Mouse (Mus musculus): ENCODE data around the gene Gnl3l. TPM values are rescaled to one million over a fixed set of nuclear protein-coding genes. Genes with fewer than 3 reads are reported as not detected.
A peak's percentile ranks its signal among the peaks of the same experiment; 100 is the strongest.

Gene Gnl3l
- polyA plus RNA-seq, 1 experiment from 2014 or later = 24.5 TPM

DNA sequence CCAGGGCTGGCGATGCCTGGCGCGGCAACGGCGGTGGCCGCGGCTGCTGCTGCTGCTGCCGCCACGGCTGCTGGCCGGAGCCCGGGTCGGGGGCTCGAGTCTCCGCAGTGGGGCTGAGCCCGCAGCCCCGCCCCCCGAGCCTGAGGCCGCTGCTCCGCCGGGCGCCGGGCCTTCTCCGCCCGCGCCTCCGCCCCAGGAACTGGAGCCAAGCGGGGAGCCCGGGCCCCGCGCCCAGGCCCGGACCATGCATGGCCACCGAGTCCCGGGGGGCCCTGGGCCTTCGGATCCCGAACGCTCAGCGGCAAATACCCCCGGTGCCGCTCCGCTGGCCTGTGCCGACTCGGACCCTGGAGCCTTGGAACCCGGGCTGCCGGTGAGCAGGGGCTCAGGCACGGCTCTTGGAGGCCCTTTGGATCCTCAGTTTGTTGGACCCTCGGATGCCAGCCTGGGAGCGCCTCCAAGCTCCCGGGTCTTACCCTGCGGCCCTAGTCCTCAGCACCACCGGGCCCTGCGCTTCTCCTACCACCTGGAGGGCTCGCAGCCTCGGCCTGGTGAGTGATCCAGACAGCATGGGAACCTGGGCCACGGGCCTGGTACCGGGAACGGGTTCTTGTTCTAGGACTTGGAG, 30.4 kb upstream of the Gnl3l start:
- Histone ChIP-seq H3K9me3 (ENCODE audit: low read length) (peaks cover 3% of the 10 kb centered on the region; the same call in 1 of the 2 replicates), H3K9ac (replicated peaks; ENCODE audit: low read length) (peak overlapping the region; percentile 90), H3K27me3 (ENCODE audit: insufficient read depth, low read length) (no peaks in the 10 kb centered on the region; the same call in 1 of the 2 replicates), H3K4me2 (replicated peaks; ENCODE audit: low read depth, low read length) (peak overlapping the region; percentile 54), H3K36me3 (ENCODE audit: insufficient read depth, low read length) (peaks cover 3% of the 10 kb centered on the region; the same call in 1 of the 2 replicates), H3K4me1 (ENCODE audit: insufficient read depth, low read length) (peaks cover 16% of the 10 kb centered on the region; the same call in 1 of the 2 replicates), H3K4me3 (ENCODE audit: low read length) (peak overlapping the region; percentile 69), H3K27ac (ENCODE audit: low read length) (peak overlapping the region; percentile 93)
- WGBS = 21% methylated on average over 50 of the region's 56 CpGs
- peak; percentile 69 for ATAC-seq (ENCODE audit: low FRiP score, low TSS enrichment)

DNA sequence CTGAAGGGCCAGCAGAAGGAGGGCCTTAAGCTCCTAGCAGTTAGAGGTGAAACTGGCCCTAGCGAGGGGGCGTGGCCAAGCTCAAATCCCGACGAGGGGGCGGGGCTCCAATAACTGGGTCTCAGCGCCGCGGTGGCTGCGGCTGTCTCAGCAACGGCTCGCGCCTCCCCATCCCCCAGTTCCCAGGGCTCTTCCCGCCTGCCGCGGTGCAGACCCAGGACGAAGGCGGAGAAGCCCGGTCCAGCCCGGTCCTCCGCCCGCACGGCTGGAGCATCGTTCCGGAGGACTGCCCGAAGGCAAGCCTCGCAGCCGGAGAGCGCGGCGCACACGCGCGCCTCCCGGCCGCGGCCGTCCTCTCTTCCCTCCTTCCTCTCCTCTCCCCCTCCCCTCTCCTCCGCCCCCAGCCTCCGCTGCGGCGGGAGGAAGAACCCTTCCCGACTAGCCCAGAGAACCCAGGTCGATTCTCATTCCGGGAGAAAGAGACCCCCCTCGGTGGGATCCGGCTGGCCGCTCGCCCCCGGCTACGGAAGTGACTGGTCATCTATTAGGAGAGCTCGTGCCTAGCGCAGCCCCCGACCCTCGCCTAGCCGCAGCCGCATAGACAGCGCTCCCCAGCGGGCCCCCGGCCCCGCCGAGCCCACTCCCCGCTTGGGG, 29.8 kb upstream of the Gnl3l start:
- peak overlapping the region; percentile 90 for H3K9ac ChIP-seq (replicated peaks; ENCODE audit: low read length)
- peak; percentile 89 for ATAC-seq (ENCODE audit: low FRiP score, low TSS enrichment)
- H3K4me1 ChIP-seq (ENCODE audit: insufficient read depth, low read length) = peaks cover 16% of the 10 kb centered on the region; the same call in 1 of the 2 replicates
- peak overlapping the region; percentile 93 for H3K27ac ChIP-seq (ENCODE audit: low read length)
- H3K9me3 ChIP-seq (ENCODE audit: low read length) = peaks cover 3% of the 10 kb centered on the region; the same call in 1 of the 2 replicates
- H3K4me3 ChIP-seq (ENCODE audit: low read length) = peak overlapping the region; percentile 69
- 27% methylated on average over 45 of the region's 62 CpGs for WGBS
- peaks cover 3% of the 10 kb centered on the region; the same call in 1 of the 2 replicates for H3K36me3 ChIP-seq (ENCODE audit: insufficient read depth, low read length)
- H3K4me2 ChIP-seq (replicated peaks; ENCODE audit: low read depth, low read length) = peak overlapping the region; percentile 54
- no peaks in the 10 kb centered on the region for H3K27me3 ChIP-seq (ENCODE audit: insufficient read depth, low read length)

DNA sequence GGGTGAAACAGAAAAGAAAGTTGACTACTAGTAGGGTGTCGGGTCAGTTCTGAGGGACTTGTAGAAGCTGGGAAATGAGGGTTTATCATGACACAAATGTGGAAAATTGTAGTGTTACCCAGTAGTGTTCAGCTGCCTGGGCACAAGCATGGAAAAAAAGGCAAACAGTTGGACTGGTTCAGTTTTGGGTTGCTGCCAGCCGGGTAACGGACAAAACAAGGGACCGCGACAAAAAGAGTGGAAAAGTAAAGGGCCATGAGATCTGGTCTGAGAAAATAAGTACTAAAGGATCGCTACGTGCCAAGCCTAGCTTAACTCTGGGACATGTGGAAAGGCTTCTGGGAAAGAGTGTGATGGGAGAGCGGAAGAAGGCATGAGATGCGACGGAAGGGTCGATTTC, 29.2 kb upstream of the Gnl3l start:
- ATAC-seq (ENCODE audit: low FRiP score, low TSS enrichment) = no peak
- H3K4me2 ChIP-seq (replicated peaks; ENCODE audit: low read depth, low read length) = peak overlapping the region; percentile 54
- H3K27ac ChIP-seq (ENCODE audit: low read length) = peak overlapping the region; percentile 56; the same call in 1 of the 2 replicates
- 0 out of 2 replicates have a peak overlapping the region, but pooled peaks have one; percentile 26 for H3K9ac ChIP-seq (replicated peaks; ENCODE audit: low read length)
- peak overlapping the region; percentile 69 for H3K4me3 ChIP-seq (ENCODE audit: low read length)
- H3K36me3 ChIP-seq (ENCODE audit: insufficient read depth, low read length) = peaks cover 3% of the 10 kb centered on the region; the same call in 1 of the 2 replicates
- 49% methylated on average over 11 of the region's 11 CpGs for WGBS
- H3K9me3 ChIP-seq (ENCODE audit: low read length) = peaks cover 3% of the 10 kb centered on the region; the same call in 1 of the 2 replicates
- peaks cover 16% of the 10 kb centered on the region; the same call in 1 of the 2 replicates for H3K4me1 ChIP-seq (ENCODE audit: insufficient read depth, low read length)
- H3K27me3 ChIP-seq (ENCODE audit: insufficient read depth, low read length) = no peaks in the 10 kb centered on the region

GRCm38 (mm10) chrX:151045850-151046249, 28.7 kb upstream of the Gnl3l start, which contains the start of gene Fgd1:
Fgd1 (plus strand) TSS chrX:151046150.
- Histone ChIP-seq H3K4me2 (replicated peaks; ENCODE audit: low read depth, low read length) (peak within 1 kb of the TSS; percentile 54), H3K27ac (ENCODE audit: low read length) (peak within 1 kb of the TSS; percentile 93), H3K4me1 (ENCODE audit: insufficient read depth, low read length) (peaks cover 14% of the 10 kb centered on the region; the same call in 1 of the 2 replicates), H3K4me3 (ENCODE audit: low read length) (peak within 1 kb of the TSS; percentile 69), H3K9ac (replicated peaks; ENCODE audit: low read length) (peak within 1 kb of the TSS; percentile 90), H3K9me3 (ENCODE audit: low read length) (peaks cover 3% of the 10 kb centered on the region; the same call in 1 of the 2 replicates), H3K27me3 (ENCODE audit: insufficient read depth, low read length) (no peaks in the 10 kb centered on the region), H3K36me3 (ENCODE audit: insufficient read depth, low read length) (no peaks in the 10 kb centered on the region)
- 91% methylated on average over 8 of the region's 8 CpGs for WGBS
- ATAC-seq (ENCODE audit: low FRiP score, low TSS enrichment) = no peak

- Histone ChIP-seq H3K27me3 (ENCODE audit: insufficient read depth, low read length) (peaks cover 4% of the 10 kb centered on the region; the same call in 1 of the 2 replicates), H3K4me2 (replicated peaks; ENCODE audit: low read depth, low read length) (no peak overlapping the region), H3K9me3 (ENCODE audit: low read length) (no peaks in the 10 kb centered on the region), H3K4me1 (ENCODE audit: insufficient read depth, low read length) (no peaks in the 10 kb centered on the region), H3K27ac (ENCODE audit: low read length) (no peak overlapping the region), H3K36me3 (ENCODE audit: insufficient read depth, low read length) (no peaks in the 10 kb centered on the region), H3K4me3 (ENCODE audit: low read length) (no peak overlapping the region), H3K9ac (replicated peaks; ENCODE audit: low read length) (no peak overlapping the region)
- no peak for ATAC-seq (ENCODE audit: low FRiP score, low TSS enrichment)
- whole genome bisulfite sequencing = 68% methylated on average over 5 of the region's 5 CpGs
These were observed 24.1 kb upstream of the Gnl3l start for GRCm38 (mm10) chrX:151041223-151041622.

DNA sequence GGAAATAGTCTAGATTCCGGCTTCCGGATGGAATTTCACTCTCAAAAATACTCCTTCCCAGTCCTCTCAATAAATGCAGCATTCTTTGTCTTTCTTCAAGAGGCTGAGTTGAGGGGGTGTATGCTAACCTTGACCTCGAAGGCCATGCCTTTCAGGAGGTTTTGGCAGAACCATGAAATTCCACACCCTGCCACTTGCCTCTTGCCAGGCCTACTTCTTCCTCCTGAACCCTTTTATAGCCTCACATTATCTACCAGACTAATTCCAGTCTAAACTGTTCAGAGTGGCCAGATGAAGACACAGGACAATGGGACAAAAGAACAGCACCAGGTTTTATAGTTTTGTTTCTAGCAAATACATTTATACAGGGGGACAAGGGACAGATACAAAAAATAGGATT, 14.3 kb upstream of the Gnl3l start:
- Histone ChIP-seq H3K4me3 (ENCODE audit: low read length) (no peak overlapping the region), H3K27ac (ENCODE audit: low read length) (peak overlapping the region; percentile 65; the same call in 1 of the 2 replicates), H3K4me2 (replicated peaks; ENCODE audit: low read depth, low read length) (no peak overlapping the region), H3K4me1 (ENCODE audit: insufficient read depth, low read length) (no peaks in the 10 kb centered on the region), H3K36me3 (ENCODE audit: insufficient read depth, low read length) (no peaks in the 10 kb centered on the region), H3K9ac (replicated peaks; ENCODE audit: low read length) (no peak overlapping the region), H3K9me3 (ENCODE audit: low read length) (no peaks in the 10 kb centered on the region), H3K27me3 (ENCODE audit: insufficient read depth, low read length) (no peaks in the 10 kb centered on the region)
- WGBS = 37% methylated on average over 3 of the region's 3 CpGs
- ATAC-seq (ENCODE audit: low FRiP score, low TSS enrichment) = 0 out of 2 replicates have a peak, but pooled peaks have one; percentile 42

DNA sequence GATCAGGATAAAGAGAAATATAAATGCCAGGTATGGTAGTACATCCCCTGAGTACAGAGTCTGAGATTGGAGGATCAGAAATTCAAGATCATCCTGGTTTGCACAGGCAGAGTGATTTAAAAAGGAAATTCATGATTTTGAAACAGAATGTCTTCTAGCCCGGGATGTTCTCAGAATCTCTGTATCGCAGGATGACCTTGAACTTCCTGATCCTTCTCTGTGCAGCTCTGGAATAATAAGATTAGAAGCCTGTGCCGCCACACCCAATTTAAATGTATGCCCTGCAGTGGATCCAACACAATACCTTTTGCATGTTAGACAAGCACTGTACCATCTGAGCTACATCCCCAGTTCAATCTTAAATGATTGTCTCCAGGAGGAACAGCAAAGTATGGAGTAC, 1.7 kb upstream of the Gnl3l start:
- no peak overlapping the region for H3K27ac ChIP-seq (ENCODE audit: low read length)
- H3K4me1 ChIP-seq (ENCODE audit: insufficient read depth, low read length) = 0 out of 2 replicates have a peak, but pooled peaks cover 5% of the 10 kb centered on the region
- ATAC-seq (ENCODE audit: low FRiP score, low TSS enrichment) = no peak
- H3K4me3 ChIP-seq (ENCODE audit: low read length) = peak overlapping the region; percentile 61; the same call in 1 of the 2 replicates
- H3K27me3 ChIP-seq (ENCODE audit: insufficient read depth, low read length) = peaks cover 5% of the 10 kb centered on the region; the same call in 1 of the 2 replicates
- peak overlapping the region; percentile 58 for H3K4me2 ChIP-seq (replicated peaks; ENCODE audit: low read depth, low read length)
- H3K9me3 ChIP-seq (ENCODE audit: low read length) = no peaks in the 10 kb centered on the region
- H3K36me3 ChIP-seq (ENCODE audit: insufficient read depth, low read length) = no peaks in the 10 kb centered on the region
- no peak overlapping the region for H3K9ac ChIP-seq (replicated peaks; ENCODE audit: low read length)
- 78% methylated on average over 3 of the region's 3 CpGs for WGBS

DNA sequence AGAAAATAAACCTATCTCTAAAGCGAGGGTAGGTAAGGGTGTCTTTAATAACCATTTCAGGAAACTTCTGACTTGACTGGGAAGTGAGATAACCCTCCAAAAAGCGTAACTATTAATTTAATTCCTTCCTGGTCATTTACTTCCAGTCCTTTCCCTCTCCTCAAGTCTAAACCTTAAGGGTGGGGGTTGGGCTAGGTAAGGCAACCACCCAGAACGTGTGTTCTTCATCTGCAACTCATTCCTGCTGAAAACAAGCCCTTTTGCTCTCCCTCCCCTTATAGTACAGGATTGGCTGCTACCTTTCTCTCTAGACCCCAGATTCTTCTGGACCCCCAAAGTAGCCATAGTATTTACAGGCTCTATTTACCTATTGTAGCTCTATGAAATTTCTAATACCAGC, 775 bp upstream of the Gnl3l start:
- H3K4me2 ChIP-seq (replicated peaks; ENCODE audit: low read depth, low read length) = peak overlapping the region; percentile 58
- H3K4me3 ChIP-seq (ENCODE audit: low read length) = peak overlapping the region; percentile 61
- peak overlapping the region; percentile 79 for H3K27ac ChIP-seq (ENCODE audit: low read length)
- H3K9ac ChIP-seq (replicated peaks; ENCODE audit: low read length) = peak overlapping the region; percentile 63
- no peak for ATAC-seq (ENCODE audit: low FRiP score, low TSS enrichment)
- H3K27me3 ChIP-seq (ENCODE audit: insufficient read depth, low read length) = peaks cover 5% of the 10 kb centered on the region; the same call in 1 of the 2 replicates
- no peaks in the 10 kb centered on the region for H3K36me3 ChIP-seq (ENCODE audit: insufficient read depth, low read length)
- no peaks in the 10 kb centered on the region for H3K9me3 ChIP-seq (ENCODE audit: low read length)
- 0 out of 2 replicates have a peak, but pooled peaks cover 5% of the 10 kb centered on the region for H3K4me1 ChIP-seq (ENCODE audit: insufficient read depth, low read length)
- 15% methylated on average over 3 of the region's 3 CpGs for WGBS

DNA sequence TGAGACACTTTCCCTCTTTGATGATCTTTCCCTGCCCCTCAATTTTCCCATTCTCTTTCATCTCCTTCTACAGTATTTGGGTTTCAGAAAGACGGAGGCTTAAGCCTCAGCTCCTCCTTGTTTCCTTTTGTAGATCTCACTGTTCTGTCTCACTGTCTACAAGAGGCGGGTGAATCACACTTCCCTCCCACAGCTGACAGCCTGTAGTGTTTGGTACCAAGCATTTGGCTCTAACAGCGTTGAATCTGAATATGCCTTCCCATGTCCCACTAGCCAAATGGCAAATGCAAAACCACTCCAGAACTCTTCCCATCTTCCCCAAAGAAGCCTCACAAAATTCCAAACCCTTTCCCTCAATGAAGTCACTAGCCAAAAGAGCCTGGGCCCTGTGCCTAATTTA, 20.3 kb downstream of the Gnl3l start:
- peaks cover 30% of the 10 kb centered on the region for H3K36me3 ChIP-seq (ENCODE audit: insufficient read depth, low read length)
- no peak overlapping the region for H3K9ac ChIP-seq (replicated peaks; ENCODE audit: low read length)
- H3K27me3 ChIP-seq (ENCODE audit: insufficient read depth, low read length) = peaks cover 3% of the 10 kb centered on the region; the same call in 1 of the 2 replicates
- H3K27ac ChIP-seq (ENCODE audit: low read length) = no peak overlapping the region
- ATAC-seq (ENCODE audit: low FRiP score, low TSS enrichment) = no peak
- H3K9me3 ChIP-seq (ENCODE audit: low read length) = no peaks in the 10 kb centered on the region
- no peak overlapping the region for H3K4me3 ChIP-seq (ENCODE audit: low read length)
- H3K4me1 ChIP-seq (ENCODE audit: insufficient read depth, low read length) = no peaks in the 10 kb centered on the region
- H3K4me2 ChIP-seq (replicated peaks; ENCODE audit: low read depth, low read length) = no peak overlapping the region
- 77% methylated on average over 3 of the region's 3 CpGs for WGBS
